Mouse (Mus musculus) intestine, postnatal 0 days (tissue): Measurements from ENCODE around the gene Ahsa2. TPM values are rescaled to one million over a fixed set of nuclear protein-coding genes. Genes with fewer than 3 reads are reported as not detected.
"Not testable (repeated sequence)": the region's sequence is repeated elsewhere in the genome, so short reads cannot be mapped to it uniquely, and the experiment has no call there.

Source experiments
- ATAC-seq: fragments of 200-750 bp; cut with Nextera tagmentation; 2 replicates; pipeline ENCODE4 v1.8.0; 2017; ENCODE audit warnings: mild to moderate bottlenecking, moderate TSS enrichment, moderate library complexity
- H3K27ac ChIP-seq: fragments of 300-500 bp; sonication (generic); 2 replicates; pipeline ENCODE4 v1.5.1; 2014; ENCODE audit warnings: mild to moderate bottlenecking, low read depth, low read length, moderate library complexity
- H3K27me3 ChIP-seq: fragments of 300-500 bp; sonication (generic); replicated peaks from 2 replicates; pipeline ENCODE4 v1.6.1; 2014; ENCODE audit warnings: low read length, mixed read lengths; ENCODE audit not compliant: control insufficient read depth, insufficient read depth
- H3K36me3 ChIP-seq: fragments of 300-500 bp; sonication (generic); 2 replicates; pipeline ENCODE4 v1.6.1; 2014; ENCODE audit warnings: mild to moderate bottlenecking, moderate library complexity; ENCODE audit not compliant: control insufficient read depth, insufficient read depth
- H3K4me1 ChIP-seq: fragments of 300-500 bp; sonication (generic); replicated peaks from 2 replicates; pipeline ENCODE4 v1.6.1; 2014; ENCODE audit warnings: antibody characterized with exemption, low read length, mixed read lengths; ENCODE audit not compliant: control insufficient read depth, insufficient read depth
- H3K4me2 ChIP-seq: fragments of 300-500 bp; sonication (generic); replicated peaks from 2 replicates; pipeline ENCODE4 v1.6.1; 2014; ENCODE audit warnings: low read depth, mild to moderate bottlenecking, moderate library complexity
- H3K4me3 ChIP-seq: fragments of 300-500 bp; sonication (generic); 2 replicates; pipeline ENCODE4 v1.5.1; 2014; ENCODE audit warnings: low read depth, low read length
- H3K9ac ChIP-seq: fragments of 300-500 bp; sonication (generic); 2 replicates; pipeline ENCODE4 v1.6.1; 2014; ENCODE audit warnings: mild to moderate bottlenecking, low read depth, low read length
- H3K9me3 ChIP-seq: fragments of 300-500 bp; sonication (generic); 2 replicates; pipeline ENCODE4 v1.6.1; 2016; ENCODE audit warnings: mixed run types; ENCODE audit not compliant: control insufficient read depth
- CTCF ChIP-seq: sonication (generic); IDR thresholded peaks from 2 replicates; pipeline ENCODE4 v1.5.1; 2016; ENCODE audit warnings: low read depth, mild to moderate bottlenecking, control low read depth, antibody characterized with exemption, moderate library complexity
- WGBS: fragments of 180-500 bp; shearing (Covaris S2); extraction: QIAGEN DNeasy Blood & Tissue Kit; methylation state at CpG from one replicate; pipeline ENCODE4 v1.1.7; 2014; 5-methylcytosine and 5-hydroxymethylcytosine counted together
- polyA plus RNA-seq: library from polyadenylated mRNA; unstranded; fragments of >200 nt; fragmentation: Nextera tagmentation; extraction: Ambion mirVana; gene quantifications from 2 replicates; pipeline ENCODE4 v1.2.1, GENCODE M21; 2015

Gene Ahsa2
- polyA plus RNA-seq = 25.7 and 26.1 TPM in 2 replicates

- Histone ChIP-seq H3K36me3 (peaks cover 17% of the 10 kb centered on the region), H3K9me3 (no peaks in the 10 kb centered on the region), H3K4me2 (peak within 1 kb of the TSS; percentile 64), H3K27ac (peak within 1 kb of the TSS; percentile 84), H3K27me3 (no peaks in the 10 kb centered on the region), H3K4me1 (0 out of 2 replicates have a peak, but pooled peaks cover 10% of the 10 kb centered on the region), H3K9ac (peak within 1 kb of the TSS; percentile 86), H3K4me3 (peak within 1 kb of the TSS; percentile 75)
- ATAC-seq = peak; percentile 97
- 1% methylated on average over 59 of the region's 66 CpGs for WGBS
- no peak; the same call in 1 of the 2 replicates for TF ChIP-seq CTCF
Measured at GRCm38 (mm10) chr11:23497718-23498509, at the start of gene Ahsa2. TSS of gene Ahsa2 (minus strand) at chr11:23498030.

- Histone ChIP-seq H3K4me2 (no peak overlapping the region), H3K4me1 (no peaks in the 10 kb centered on the region), H3K4me3 (no peak overlapping the region), H3K9me3 (no peaks in the 10 kb centered on the region), H3K27ac (no peak overlapping the region), H3K9ac (no peak overlapping the region), H3K27me3 (no peaks in the 10 kb centered on the region), H3K36me3 (no peaks in the 10 kb centered on the region)
- 87% methylated on average over 2 of the region's 2 CpGs for WGBS
- no peak for TF ChIP-seq CTCF
- no peak for ATAC-seq
Measured at GRCm38 (mm10) chr11:23537446-23537845, 39.6 kb upstream of the Ahsa2 start.

GRCm38 (mm10) chr11:23520473-23521205 is 22.8 kb upstream of the Ahsa2 start, which contains the start of gene 1700093K21Rik:
TSS of gene 1700093K21Rik (minus strand) at chr11:23521155.
- WGBS = 46% methylated on average over 5 of the region's 5 CpGs
- Histone ChIP-seq H3K4me3 (no peak within 1 kb of the TSS), H3K27me3 (no peaks in the 10 kb centered on the region), H3K27ac (no peak within 1 kb of the TSS), H3K9me3 (no peaks in the 10 kb centered on the region), H3K4me1 (no peaks in the 10 kb centered on the region), H3K4me2 (no peak within 1 kb of the TSS), H3K9ac (no peak within 1 kb of the TSS), H3K36me3 (no peaks in the 10 kb centered on the region)
- no peak for ATAC-seq
- no peak for TF ChIP-seq CTCF

DNA sequence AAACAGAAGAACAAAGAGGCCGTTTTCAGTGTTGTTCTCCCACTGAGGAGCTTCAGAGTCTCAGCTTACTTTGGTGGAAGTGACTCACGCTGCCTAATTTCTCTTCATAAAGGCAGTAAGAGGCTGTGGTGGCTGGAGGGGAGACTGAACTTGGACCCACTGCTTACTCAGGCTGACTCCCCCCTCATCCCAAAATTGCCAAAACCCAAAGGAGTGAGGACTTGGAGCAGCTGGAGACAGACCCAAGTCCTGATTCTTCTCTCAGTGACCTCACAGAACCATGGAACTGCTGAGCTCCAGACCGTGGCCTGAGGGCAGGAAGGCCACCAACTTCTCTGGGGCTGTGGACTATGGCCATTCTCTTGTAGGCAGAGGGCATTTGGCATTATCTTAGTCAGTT is 21.2 kb upstream of the Ahsa2 start:
- Histone ChIP-seq H3K9ac (no peak overlapping the region), H3K4me2 (no peak overlapping the region), H3K4me1 (no peaks in the 10 kb centered on the region), H3K9me3 (no peaks in the 10 kb centered on the region), H3K4me3 (no peak overlapping the region), H3K27ac (no peak overlapping the region), H3K36me3 (no peaks in the 10 kb centered on the region), H3K27me3 (no peaks in the 10 kb centered on the region)
- TF ChIP-seq CTCF = no peak
- no peak for ATAC-seq
- WGBS = 88% methylated on average over 3 of the region's 3 CpGs

DNA sequence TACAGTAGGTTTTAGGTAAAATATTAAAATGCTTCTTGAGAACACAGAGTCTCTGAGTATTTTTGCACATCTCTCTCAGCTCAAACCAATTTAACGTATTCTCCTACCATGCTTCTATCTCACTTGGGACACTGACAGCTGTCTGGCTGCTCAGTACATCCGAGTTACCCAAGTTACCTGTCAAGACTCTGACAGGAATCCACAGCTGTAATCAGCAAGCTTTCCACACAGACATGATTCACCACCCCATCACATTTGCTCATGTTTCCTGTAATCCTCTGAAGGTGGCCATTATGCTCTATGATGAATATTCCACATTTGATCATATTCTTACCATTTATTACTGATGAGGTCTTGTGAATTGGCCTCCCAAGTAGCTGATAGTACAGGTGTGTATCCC is 17.5 kb upstream of the Ahsa2 start:
- no peak for ATAC-seq
- Histone ChIP-seq H3K4me3 (no peak overlapping the region), H3K36me3 (no peaks in the 10 kb centered on the region), H3K4me1 (no peaks in the 10 kb centered on the region), H3K27ac (no peak overlapping the region), H3K4me2 (no peak overlapping the region), H3K27me3 (no peaks in the 10 kb centered on the region), H3K9ac (no peak overlapping the region), H3K9me3 (no peaks in the 10 kb centered on the region)
- TF ChIP-seq CTCF = no peak
- 75% methylated on average over 2 of the region's 2 CpGs for WGBS

GRCm38 (mm10) chr11:23514785-23515184 is 17.0 kb upstream of the Ahsa2 start:
- H3K9ac ChIP-seq, H3K36me3 ChIP-seq, H3K27ac ChIP-seq, H3K9me3 ChIP-seq, H3K4me3 ChIP-seq, ATAC-seq, H3K27me3 ChIP-seq, H3K4me2 ChIP-seq, H3K4me1 ChIP-seq: not testable (repeated sequence)
- 41% methylated on average over 4 of the region's 4 CpGs for WGBS

DNA sequence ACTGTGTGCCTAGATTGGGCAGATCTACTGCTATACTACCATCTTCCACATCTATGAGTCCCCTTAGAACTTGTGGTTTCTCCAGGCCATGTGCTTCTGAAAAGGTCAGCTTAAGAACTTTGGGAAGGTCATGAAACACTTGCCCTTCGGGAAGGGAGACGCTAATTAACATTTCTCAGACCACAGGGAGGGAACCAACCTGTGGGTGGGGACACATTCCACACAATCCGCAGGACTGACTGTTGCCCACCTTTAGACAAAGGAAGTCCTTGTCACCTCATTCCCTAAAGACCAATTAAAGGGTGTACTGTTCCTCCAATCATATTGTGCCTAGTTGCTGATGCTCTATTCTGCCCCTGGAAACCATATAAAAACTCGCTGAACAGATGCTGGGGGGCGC is 7.0 kb upstream of the Ahsa2 start:
- not testable (repeated sequence) for H3K36me3 ChIP-seq, H3K9me3 ChIP-seq, H3K4me1 ChIP-seq, H3K9ac ChIP-seq, H3K27me3 ChIP-seq, H3K27ac ChIP-seq, ATAC-seq, H3K4me2 ChIP-seq, H3K4me3 ChIP-seq
- WGBS = 77% methylated on average over 5 of the region's 5 CpGs
